Mouse (Mus musculus) adrenal gland, adult 2 months (tissue): ENCODE measurements around the gene Trmt1l. TPM values are rescaled to one million over a fixed set of nuclear protein-coding genes. Genes with fewer than 3 reads are reported as not detected.
"Not testable (repeated sequence)": the region's sequence is repeated elsewhere in the genome, so short reads cannot be mapped to it uniquely, and the experiment has no call there.

Experiments used
- DNase-seq: peaks from one replicate; pipeline ENCODE4 v3.0.0; 2021
- long read RNA-seq: library from polyadenylated mRNA; stranded (forward); transcript quantifications from one replicate; pipeline ENCODE4 v2.0.0, GENCODE M21; 2021
- polyA plus RNA-seq: library from polyadenylated mRNA; depleted of rRNA; stranded (reverse); fragments of >200 nt; gene quantifications from 2 replicates; pipeline ENCODE4 v1.2.3, GENCODE M21; 2012; rRNA removed
- total RNA-seq, 2 experiments: library from RNA; stranded (reverse); gene quantifications; 2 replicates each; pipeline ENCODE4 v1.2.3; 2021

The Trmt1l gene
- total RNA-seq (10 to 100 TPM; 24.8 to 35.1 TPM), polyA plus RNA-seq (18.2 and 20.5 TPM in 2 replicates)
- long read RNA-seq, transcript Trmt1l-201 (15 exons, 2,749 nt): major isoform, 11 of 18 reads
- long read RNA-seq, partial matches to known transcripts: 1 of 18 reads
- long read RNA-seq, other reads (novel, unspliced or antisense): 2 of 18 reads

GRCm38 (mm10) chr1:151428263-151429221, at the start of gene Trmt1l, which contains the start of gene Swt1:
Gene Trmt1l (plus strand): TSS chr1:151428542.
Gene Swt1 (minus strand): TSS chr1:151428455.
- peak; percentile 99 for DNase-seq

DNA sequence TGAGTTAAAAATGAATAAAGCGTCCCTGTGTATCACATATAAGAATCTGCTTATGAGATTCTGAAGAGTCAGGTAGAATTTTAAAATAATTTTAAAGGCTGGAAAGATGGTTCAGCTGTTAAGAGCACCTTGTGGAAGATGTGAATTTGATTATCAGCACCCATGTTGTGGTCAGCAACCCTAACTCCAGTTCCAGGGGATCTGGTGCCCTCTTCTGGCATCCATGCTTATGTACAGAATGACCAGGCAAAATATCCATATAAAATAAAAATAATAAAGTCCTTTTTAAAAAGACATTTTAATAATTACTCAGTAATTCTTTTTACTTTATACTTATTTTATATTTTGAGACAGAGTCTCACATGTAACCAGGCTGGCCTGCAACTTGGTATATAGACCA, 38.3 kb upstream of the Trmt1l start:
- no peak for DNase-seq

- DNase-seq: no peak
Measured at GRCm38 (mm10) chr1:151409827-151410226, 18.5 kb upstream of the Trmt1l start.

DNA sequence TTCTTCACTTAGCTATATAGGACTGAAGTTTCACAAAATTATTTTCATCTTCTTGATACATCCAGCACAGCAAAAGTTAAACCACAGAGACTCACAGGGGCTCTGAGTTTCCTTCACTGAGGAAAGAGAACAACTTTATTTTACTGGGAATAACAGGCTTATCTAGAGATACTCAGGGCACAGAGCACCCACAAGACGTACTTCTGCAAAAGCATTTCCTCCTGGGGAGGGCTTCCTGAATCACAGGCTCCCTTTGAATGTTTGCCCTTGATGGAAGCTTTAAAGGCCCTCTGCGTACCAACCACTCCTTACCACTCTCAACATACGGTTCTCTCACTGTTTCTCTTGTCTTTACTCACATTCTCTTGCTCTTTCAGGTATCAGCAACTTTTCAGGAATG, 6.2 kb upstream of the Trmt1l start:
- no peak for DNase-seq

DNA sequence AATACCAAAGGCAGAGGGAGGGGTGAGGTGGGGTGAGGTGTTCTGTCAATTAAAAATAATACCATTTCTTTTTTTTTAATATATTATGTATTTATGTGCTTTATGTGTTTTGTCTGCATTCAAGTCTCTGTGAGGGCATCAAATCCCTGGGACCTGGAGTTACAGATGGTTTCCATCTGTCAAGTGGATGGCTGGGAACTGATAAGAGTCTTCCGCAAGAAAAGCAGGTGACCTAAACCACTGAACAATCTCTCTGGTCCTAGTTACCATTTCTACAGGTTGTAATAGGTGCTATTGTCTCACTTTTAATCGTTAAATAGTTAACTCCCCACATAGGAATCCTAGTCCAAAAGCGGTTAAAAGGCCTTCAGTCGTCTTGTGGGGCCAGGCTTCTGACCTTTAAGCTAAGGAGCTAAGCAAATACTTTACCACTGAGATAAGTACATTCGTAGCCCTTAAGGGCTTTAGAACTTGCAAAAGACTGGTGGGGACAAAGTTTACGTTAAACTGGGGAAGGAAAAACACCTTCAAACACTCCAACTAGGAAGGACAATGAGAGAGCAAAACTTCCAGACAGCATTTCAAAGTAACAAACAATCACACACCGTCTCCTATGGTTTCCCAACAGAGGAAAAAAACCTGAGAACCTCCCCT, 1.3 kb upstream of the Trmt1l start:
- peak; percentile 13 for DNase-seq

DNA sequence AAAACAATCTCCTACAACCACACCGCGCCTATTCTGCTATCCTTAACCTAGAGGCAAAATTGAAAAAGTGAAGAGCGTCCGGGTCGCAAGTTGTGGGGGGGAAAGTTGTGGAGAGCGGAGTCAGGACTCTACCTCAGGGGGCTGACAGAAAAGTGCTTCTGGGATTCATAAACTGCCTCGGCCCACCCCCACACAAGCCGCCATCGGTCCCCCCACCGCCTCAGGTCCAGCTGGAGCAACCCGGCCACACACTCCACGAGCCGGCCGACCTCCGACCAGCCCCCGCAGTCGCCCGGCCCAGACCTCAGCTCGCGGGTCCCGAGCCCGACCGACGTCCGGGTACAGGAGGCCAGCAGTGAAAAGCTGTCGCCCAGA, 467 bp upstream of the Trmt1l start:
- DNase-seq: no peak

GRCm38 (mm10) chr1:151429316-151429715, 974 bp downstream of the Trmt1l start:
- DNase-seq: no peak

- DNase-seq: no peak
Measured at GRCm38 (mm10) chr1:151435431-151435830, 7.1 kb downstream of the Trmt1l start.

- no peak for DNase-seq
Measured at GRCm38 (mm10) chr1:151449866-151450265, 21.5 kb downstream of the Trmt1l start.

GRCm38 (mm10) chr1:151450851-151451250, 22.5 kb downstream of the Trmt1l start:
- no peak for DNase-seq

- no peak for DNase-seq
Measured at GRCm38 (mm10) chr1:151451946-151452345, 23.6 kb downstream of the Trmt1l start.

DNA sequence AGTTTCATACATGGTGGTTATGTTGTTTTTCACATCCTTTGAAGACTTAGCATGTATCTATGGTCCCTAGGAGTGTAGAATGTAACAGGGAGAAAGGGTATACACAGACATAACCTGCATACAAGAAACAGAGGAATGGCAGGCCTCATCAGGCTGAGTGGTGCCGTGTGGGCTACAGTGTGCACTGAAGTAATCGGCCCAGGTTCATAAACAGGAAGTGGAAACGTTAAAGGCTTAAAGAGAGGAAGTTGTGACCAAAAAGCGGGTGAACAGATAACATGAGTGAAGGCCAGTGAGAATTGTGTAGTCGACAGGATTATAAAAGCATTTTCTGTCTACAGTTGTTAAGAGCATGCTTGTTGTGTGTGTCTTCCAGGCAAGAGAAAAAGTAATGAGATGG, 28.7 kb downstream of the Trmt1l start:
- no peak for DNase-seq

DNA sequence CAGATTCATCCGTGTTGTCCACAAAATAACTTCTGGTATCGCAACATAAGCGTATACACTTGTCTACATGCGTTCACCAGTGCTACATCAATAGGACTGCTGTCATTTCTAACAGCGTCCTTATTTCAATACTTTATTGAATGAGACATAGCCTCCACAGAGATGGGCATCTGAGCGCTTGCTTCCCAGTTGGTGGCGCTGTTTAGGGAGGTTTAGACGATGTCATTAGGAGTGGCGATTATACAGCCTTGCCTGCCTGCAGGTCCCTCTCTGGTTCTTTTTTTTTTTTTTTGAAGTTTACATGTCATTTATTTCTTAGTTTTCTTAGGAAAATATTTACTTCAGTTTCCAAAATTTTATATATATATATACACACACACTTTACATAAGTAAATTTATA, 32.9 kb downstream of the Trmt1l start:
- no peak for DNase-seq

DNA sequence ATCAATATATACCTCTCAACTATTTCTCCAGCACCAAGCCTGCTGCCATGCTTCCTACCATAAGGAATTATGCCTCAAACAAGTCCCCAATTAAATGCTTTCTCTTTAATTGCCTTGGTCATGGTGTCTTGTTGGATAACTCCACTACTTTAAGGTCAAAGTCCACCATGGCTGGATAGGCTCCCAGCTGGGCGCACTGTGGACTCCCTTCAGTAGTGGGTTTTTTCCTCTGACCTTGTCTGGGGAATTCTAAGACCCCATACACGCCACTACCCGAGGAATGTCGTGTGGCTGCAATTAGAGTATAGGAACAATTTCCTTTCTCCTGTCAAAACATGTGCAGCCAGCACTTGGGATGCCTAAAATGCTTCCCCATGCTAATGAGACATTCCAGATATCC, 36.6 kb downstream of the Trmt1l start:
- DNase-seq: no peak

- DNase-seq: no peak
Measured at GRCm38 (mm10) chr1:151466571-151466970, 38.2 kb downstream of the Trmt1l start.

DNA sequence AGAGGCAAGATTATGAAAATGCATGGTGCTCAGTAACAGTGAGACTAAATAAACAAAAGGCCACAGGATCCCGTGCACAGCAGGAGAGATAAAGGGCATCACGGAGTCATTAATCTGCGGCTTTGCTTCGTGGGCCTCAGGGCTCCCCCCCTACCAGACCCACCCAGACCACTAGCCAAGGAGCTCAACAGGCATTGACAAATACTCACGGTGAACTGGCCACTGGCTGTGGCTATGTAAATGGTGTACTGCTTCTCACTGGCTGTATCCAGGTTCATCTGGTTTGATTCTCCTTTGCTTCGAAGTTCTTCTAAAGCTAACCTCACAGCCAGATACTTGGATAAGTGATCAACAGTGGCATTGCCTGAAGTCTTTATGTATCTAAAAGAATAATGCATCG, 43.1 kb downstream of the Trmt1l start:
- no peak for DNase-seq

GRCm38 (mm10) chr1:151472386-151472785, 44.0 kb downstream of the Trmt1l start:
- not testable (repeated sequence) for DNase-seq

DNA sequence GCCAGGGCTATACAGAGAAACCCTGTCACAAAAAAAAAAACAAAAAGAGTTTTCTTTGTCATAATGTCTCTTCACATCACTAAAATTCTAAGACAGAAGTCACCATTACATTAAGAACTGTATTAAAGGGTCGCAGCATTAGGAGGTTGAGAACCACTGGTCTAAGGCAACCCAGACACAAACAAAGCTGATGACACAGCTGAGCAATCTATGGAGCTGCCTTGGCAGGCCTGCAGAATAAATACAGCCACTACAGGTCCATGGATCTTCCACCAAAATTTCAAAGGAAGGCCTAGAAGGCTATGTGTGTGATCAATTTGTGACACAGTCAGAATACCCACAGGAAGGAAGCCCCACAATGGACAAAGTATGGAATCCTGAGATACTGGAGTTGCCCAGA, 54.2 kb downstream of the Trmt1l start:
- DNase-seq: no peak

DNA sequence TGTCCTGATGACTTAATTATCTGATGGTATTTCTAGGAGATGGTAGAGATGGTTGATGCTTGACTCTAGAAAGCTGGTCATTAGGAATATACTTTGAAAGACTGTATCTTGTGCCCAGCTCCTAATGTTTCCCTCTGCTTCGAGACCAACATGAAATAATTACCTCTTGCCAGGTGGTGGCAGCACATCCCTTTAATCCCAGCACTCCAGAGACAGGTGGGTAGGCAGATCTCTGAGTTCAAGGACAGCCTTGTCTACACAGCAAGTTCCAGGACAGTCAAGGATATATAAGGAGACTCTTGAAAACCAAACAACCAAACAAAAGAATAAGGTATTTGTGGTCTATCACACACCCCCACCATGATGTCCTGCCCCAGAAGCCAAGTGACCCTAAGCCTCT, 55.2 kb downstream of the Trmt1l start:
- no peak for DNase-seq

DNA sequence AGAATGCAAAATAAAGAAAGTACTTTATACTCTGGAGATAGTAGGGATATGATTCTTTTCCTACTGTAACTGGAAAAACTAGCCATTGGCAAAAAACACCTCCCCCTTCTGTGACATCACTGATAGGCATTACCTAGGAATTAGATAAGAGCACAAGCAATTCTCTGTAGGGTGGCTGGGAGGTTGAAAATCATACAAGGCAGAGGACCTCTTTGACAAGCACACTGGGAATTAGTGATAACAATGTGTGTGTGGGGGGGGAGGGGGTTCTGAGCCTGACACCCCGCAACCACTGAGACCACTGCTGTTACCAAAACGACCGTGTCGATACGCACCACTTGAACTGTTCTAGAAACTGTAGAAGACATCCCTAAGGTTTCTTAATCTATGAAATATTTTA, 56.4 kb downstream of the Trmt1l start:
- DNase-seq: no peak

- no peak for DNase-seq
Measured at GRCm38 (mm10) chr1:151489806-151490205, 61.5 kb downstream of the Trmt1l start.

DNA sequence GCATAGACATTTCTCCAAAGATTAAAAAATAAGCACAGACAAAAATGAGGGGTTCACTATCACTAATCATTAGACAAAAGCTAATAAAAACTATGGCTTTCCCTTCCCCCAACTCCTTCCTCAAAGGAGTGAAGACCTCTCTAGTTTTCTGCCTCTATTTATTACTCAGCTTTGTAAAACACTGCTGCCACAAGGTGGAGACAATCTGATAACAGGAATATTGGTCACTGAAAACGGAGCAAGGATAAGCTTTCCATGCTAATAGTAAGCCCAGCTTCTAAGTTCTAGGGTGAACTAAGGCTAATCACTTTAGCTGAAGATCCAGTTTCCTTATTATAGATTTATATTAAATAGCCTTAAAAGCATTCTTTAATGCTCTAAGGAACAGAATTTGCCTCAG, 64.1 kb downstream of the Trmt1l start:
- DNase-seq: no peak

- DNase-seq: no peak
Measured at GRCm38 (mm10) chr1:151493826-151494225, 65.5 kb downstream of the Trmt1l start.
